Mouse (Mus musculus): ENCODE measurements at regions not wholly inside any gene's neighbourhood (a gene's known extent, or its start where the extent isn't known, plus 50 kb on each side); places are given as distances from the start of the nearest gene placed in this dataset.
A peak's percentile ranks its signal among the peaks of the same experiment; 100 is the strongest.

DNA sequence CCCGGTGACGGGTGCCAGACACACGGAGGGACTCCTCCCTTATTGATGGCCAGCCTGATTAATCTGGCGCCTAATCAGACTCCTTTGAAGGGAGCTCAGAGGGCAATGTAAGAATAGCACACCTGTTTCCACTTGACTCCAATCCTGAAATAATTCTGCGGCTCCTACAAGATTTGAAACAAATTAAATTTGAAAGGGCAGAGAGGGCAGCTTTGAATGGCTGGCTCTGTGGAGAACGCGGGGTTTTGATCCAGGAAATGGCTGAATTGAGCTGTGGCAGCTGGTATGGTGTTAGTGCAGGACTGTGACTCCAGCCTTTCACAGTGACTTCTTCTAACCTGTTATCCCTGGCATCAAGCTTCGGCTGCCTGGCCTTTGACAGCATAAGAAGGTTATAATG lies 232.0 kb upstream of the Mpped2 start:
- Histone ChIP-seq H3K9me3 (no peaks in the 10 kb centered on the region), H3K4me3 (replicated peaks) (no peak overlapping the region)
- 59% methylated on average over 8 of the region's 8 CpGs for WGBS

DNA sequence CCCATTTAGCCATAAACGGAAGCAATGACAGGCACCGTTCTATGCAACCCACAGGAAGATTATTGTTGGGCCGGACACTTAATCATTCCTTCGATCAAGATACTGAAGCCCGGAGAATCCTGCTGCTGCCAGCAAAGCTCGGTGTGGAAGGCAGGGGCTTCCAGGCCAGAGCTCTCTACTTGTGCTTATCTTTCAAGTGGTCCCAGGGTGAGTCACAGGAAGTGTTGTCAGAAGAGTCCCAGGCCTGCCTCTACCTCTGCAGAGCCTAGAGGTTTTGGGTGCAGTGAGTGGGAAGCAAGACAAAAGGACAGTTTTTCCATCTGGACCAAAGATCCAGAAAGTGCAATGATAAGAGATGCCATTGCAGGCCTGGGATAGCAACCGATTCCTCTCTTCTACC lies 231.6 kb upstream of the Mpped2 start:
- no peak for ATAC-seq
- no peak overlapping the region for H3K4me3 ChIP-seq (replicated peaks)
- 86% methylated on average over 7 of the region's 7 CpGs for WGBS
- no peaks in the 10 kb centered on the region for H3K27me3 ChIP-seq
- H3K4me2 ChIP-seq (replicated peaks), result no peak overlapping the region
- no peak overlapping the region for H3K9ac ChIP-seq (replicated peaks)
- H3K27ac ChIP-seq, result 0 out of 2 replicates have a peak overlapping the region, but pooled peaks have one; percentile 35
- no peaks in the 10 kb centered on the region for H3K36me3 ChIP-seq
- H3K4me1 ChIP-seq (replicated peaks), result peaks cover 9% of the 10 kb centered on the region; the same call in 1 of the 2 replicates
- no peaks in the 10 kb centered on the region for H3K9me3 ChIP-seq

More for the DNA sequence above, 232.0 kb upstream of the Mpped2 start:
- Histone ChIP-seq H3K27me3 (no peaks in the 10 kb centered on the region), H3K27ac (no peak overlapping the region), H3K36me3 (no peaks in the 10 kb centered on the region), H3K4me2 (replicated peaks) (no peak overlapping the region), H3K9ac (replicated peaks) (no peak overlapping the region), H3K4me1 (replicated peaks) (peaks cover 9% of the 10 kb centered on the region; the same call in 1 of the 2 replicates)
- no peak for ATAC-seq

DNA sequence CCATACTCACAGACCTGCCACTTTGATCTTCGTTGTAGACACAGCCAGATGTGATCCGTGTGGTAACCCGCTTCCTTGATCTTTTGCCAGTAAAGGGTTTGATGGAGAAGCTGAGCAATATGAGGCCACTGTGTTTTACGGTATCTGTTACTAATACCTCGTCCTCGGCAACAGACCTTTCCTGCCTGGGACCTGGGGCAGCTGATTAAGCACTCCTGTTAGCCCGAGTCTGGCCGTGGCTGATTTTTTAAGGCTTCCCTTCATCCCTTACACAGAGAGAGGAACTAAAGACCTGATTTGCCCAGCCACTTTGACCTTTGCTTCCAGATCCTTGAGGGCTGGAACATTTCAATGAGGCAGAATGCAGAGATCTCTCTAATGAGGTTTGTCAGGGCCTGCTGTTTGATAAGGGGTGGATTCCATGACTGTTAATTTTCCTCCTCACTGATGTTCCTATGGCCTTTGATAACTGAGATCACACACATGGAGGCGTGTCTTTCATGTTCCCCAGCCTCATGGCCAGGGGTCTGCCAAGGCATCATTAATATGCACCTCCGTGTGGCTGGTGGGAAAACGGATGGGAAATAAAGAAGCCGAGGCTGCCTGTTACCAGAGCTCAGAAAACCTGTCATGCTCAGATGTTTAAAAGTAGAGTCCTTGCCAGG lies 231.0 kb upstream of the Mpped2 start:
- H3K36me3 ChIP-seq, result no peaks in the 10 kb centered on the region
- H3K9ac ChIP-seq (replicated peaks), result no peak overlapping the region
- no peaks in the 10 kb centered on the region for H3K9me3 ChIP-seq
- no peak overlapping the region for H3K4me2 ChIP-seq (replicated peaks)
- 62% methylated on average over 12 of the region's 12 CpGs for WGBS
- ATAC-seq, result peak; percentile 73
- H3K27ac ChIP-seq, result 0 out of 2 replicates have a peak overlapping the region, but pooled peaks have one; percentile 35
- peaks cover 9% of the 10 kb centered on the region; the same call in 1 of the 2 replicates for H3K4me1 ChIP-seq (replicated peaks)
- no peak overlapping the region for H3K4me3 ChIP-seq (replicated peaks)
- H3K27me3 ChIP-seq, result no peaks in the 10 kb centered on the region

DNA sequence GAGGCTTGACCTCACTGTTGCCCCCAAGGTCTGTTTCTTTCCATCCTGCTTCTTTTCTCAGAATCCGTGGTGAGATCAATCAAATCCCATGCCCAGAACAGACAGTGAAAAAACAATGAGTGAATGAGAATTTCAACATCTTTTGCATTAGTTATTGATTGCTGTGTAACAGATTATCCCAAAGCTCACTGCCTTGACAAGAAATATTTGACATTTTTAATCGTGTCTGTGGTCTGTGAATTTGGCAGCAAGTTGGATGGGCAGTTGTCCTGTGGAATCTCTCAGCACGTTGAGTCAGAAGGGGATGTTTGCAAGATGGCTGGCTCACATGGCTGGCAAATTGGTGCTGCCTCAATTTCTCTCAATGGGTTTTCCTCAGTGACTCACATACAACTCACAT lies 228.0 kb upstream of the Mpped2 start:
- ATAC-seq, result no peak
- H3K4me2 ChIP-seq (replicated peaks), result no peak overlapping the region
- WGBS, result 63% methylated on average over 3 of the region's 3 CpGs

DNA sequence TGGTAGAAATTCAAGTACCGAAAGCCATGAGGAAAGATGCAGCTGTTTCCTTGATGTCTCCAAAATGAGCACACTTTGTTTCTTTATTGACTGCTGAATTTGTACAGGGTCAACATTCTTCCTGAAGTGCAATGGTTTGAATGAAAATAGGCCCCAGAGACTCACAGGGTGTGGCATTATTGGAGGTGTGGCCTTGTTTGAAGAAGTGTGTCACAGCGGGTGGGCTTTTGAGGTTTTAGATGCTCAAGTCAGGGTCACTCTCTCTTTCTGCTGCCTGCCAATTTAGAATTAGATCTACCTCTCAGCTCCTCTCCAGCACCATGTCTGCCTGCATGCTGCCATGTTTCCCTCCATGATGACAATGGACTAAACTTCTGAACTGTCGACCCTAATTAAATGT lies 227.2 kb upstream of the Mpped2 start:
- Histone ChIP-seq H3K27ac (no peak overlapping the region), H3K9ac (replicated peaks) (no peak overlapping the region), H3K9me3 (no peaks in the 10 kb centered on the region), H3K4me1 (replicated peaks) (peaks cover 9% of the 10 kb centered on the region; the same call in 1 of the 2 replicates), H3K36me3 (no peaks in the 10 kb centered on the region), H3K4me2 (replicated peaks) (no peak overlapping the region), H3K4me3 (replicated peaks) (no peak overlapping the region), H3K27me3 (no peaks in the 10 kb centered on the region)
- WGBS, result 89% methylated on average over 3 of the region's 3 CpGs
- no peak for ATAC-seq

More for the DNA sequence above, 228.0 kb upstream of the Mpped2 start:
- no peak overlapping the region for H3K27ac ChIP-seq
- H3K9me3 ChIP-seq, result no peaks in the 10 kb centered on the region
- no peaks in the 10 kb centered on the region for H3K27me3 ChIP-seq
- H3K4me3 ChIP-seq (replicated peaks), result no peak overlapping the region
- H3K9ac ChIP-seq (replicated peaks), result no peak overlapping the region
- peaks cover 9% of the 10 kb centered on the region; the same call in 1 of the 2 replicates for H3K4me1 ChIP-seq (replicated peaks)
- no peaks in the 10 kb centered on the region for H3K36me3 ChIP-seq

DNA sequence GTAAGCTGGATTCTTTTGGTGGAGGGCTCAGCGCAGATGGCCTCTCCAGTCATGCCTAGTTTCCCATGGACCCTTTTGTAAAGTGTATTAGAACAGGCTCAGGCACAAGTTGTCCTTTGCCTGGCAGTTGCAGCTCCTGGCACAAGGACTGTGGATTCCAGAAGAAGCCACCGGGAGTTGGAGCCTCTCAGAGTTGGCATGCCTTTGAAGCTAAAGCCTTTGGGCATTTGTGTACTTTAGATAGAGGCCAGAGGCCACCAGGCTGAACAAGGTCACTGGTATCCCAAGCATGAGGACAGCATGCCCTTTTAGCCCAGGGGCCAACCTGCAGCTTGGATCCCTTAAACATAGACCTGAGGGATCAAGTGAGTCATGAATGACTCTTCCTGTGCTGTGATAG lies 223.9 kb upstream of the Mpped2 start:
- Histone ChIP-seq H3K36me3 (no peaks in the 10 kb centered on the region), H3K9ac (replicated peaks) (no peak overlapping the region), H3K27ac (no peak overlapping the region), H3K4me1 (replicated peaks) (no peaks in the 10 kb centered on the region), H3K9me3 (no peaks in the 10 kb centered on the region), H3K4me3 (replicated peaks) (no peak overlapping the region), H3K4me2 (replicated peaks) (no peak overlapping the region), H3K27me3 (no peaks in the 10 kb centered on the region)
- no peak for ATAC-seq
- 91% methylated on average over 2 of the region's 2 CpGs for WGBS

DNA sequence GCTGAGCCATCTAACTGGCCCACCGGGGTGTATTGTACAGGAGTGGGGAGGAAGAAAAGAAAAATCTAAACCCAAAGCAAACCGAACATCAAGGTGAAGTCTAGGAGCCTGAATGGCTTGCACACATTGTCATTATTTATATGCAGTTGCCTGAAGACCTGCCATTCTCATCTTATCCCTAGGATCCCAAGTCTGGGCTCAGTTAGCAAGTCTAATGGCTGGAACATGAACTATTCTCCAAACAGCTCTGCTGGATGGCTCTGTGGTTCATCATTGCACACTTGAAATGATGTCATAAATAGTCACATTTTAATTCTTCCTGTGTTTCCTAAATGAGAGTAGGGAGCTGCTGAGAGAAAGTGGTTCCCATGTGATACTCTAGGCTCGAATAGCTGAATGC lies 219.6 kb upstream of the Mpped2 start:
- WGBS, result 88% methylated on average over 3 of the region's 3 CpGs

DNA sequence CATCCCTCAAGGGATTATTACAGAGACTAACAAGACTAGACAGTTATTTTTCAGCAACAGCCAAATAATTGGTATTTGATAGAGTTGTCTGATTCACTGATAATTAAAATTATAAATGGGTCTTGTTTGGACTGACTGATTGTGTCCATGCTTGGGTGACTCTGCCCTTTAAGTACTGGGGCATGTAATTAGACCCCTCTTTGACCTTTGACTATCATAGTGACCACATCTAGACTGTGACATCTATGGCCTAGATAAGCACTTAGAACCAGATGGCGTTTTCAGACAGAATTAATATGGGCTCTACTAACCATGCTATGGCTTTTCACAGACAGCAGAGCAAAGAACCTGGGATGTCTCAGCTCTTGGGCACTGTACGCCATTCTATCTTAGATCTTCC lies 215.1 kb upstream of the Mpped2 start:
- Histone ChIP-seq H3K27me3 (no peaks in the 10 kb centered on the region), H3K36me3 (no peaks in the 10 kb centered on the region), H3K4me2 (replicated peaks) (no peak overlapping the region), H3K4me1 (replicated peaks) (0 out of 2 replicates have a peak, but pooled peaks cover 5% of the 10 kb centered on the region), H3K9me3 (no peaks in the 10 kb centered on the region), H3K9ac (replicated peaks) (no peak overlapping the region), H3K4me3 (replicated peaks) (no peak overlapping the region), H3K27ac (no peak overlapping the region)
- WGBS, result 84% methylated on average over 2 of the region's 2 CpGs
- ATAC-seq, result no peak

More for the DNA sequence above, 219.6 kb upstream of the Mpped2 start:
- H3K9me3 ChIP-seq, result no peaks in the 10 kb centered on the region
- ATAC-seq, result no peak
- no peaks in the 10 kb centered on the region for H3K27me3 ChIP-seq
- no peaks in the 10 kb centered on the region for H3K36me3 ChIP-seq
- H3K27ac ChIP-seq, result no peak overlapping the region
- no peak overlapping the region for H3K4me2 ChIP-seq (replicated peaks)
- 0 out of 2 replicates have a peak, but pooled peaks cover 5% of the 10 kb centered on the region for H3K4me1 ChIP-seq (replicated peaks)
- H3K9ac ChIP-seq (replicated peaks), result no peak overlapping the region
- H3K4me3 ChIP-seq (replicated peaks), result no peak overlapping the region

DNA sequence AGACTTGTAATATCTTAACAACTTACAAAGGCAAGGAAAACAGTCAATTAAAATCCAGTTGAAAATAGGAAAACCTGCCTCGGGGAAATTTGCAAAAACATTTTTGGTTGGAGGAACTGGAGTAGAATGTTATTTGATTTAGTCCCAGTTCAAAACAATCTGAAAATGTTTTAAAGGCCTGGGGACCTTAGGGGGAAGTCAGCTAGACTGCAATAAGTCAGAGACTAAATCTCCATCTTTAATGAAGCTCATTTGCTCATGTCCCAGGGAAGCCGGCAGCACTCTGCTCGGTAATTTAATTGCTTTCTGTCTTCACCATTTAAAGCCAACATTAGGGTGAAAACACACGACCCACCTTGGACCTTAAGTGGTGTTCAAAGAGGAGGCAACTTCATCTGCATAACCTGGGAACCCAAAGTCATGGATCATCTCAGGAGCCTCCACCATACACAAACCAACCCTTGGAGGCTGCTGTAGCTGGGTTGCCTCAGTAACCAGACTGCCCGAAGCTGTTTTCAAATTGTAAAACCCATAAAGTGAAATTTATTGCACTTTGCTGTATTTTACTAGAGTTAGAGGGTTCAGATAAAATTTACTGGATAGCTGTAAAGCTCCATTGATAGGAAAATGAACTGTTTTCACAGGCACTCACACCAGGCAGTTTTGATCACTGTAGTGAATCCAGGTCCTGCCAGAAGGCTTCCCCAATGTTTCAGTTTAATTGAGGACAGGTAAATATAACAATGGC lies 205.6 kb upstream of the Mpped2 start:
- H3K36me3 ChIP-seq, result no peaks in the 10 kb centered on the region
- no peak for ATAC-seq
- 76% methylated on average over 5 of the region's 5 CpGs for WGBS
- no peak overlapping the region for H3K9ac ChIP-seq (replicated peaks)
- no peak overlapping the region for H3K4me2 ChIP-seq (replicated peaks)
- no peak overlapping the region for H3K4me3 ChIP-seq (replicated peaks)
- H3K4me1 ChIP-seq (replicated peaks), result no peaks in the 10 kb centered on the region
- H3K9me3 ChIP-seq, result no peaks in the 10 kb centered on the region
- H3K27me3 ChIP-seq, result no peaks in the 10 kb centered on the region
- H3K27ac ChIP-seq, result no peak overlapping the region

DNA sequence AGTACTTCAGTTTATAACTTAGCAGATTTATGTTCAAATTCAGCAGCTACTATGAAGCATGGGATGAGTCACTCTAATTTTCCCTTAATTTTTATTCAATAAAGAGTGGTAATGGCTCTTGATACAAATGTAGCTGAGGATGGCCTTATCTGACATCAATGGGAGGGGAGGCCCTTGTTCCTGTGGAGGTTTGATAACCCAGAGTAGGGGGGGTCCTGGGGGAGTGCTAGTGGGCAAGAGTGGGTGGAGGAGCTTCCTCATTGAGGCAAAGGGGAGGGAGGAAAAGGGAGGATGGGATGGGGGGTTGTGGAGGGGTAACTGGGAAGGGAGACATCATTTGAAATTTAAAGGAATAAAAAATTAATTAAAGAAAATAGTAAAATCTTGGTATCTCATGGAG lies 194.3 kb upstream of the Mpped2 start:
- Histone ChIP-seq H3K4me1 (replicated peaks) (peaks cover 33% of the 10 kb centered on the region), H3K27ac (peak overlapping the region; percentile 75; the same call in 1 of the 2 replicates), H3K27me3 (0 out of 2 replicates have a peak, but pooled peaks cover 4% of the 10 kb centered on the region), H3K9me3 (no peaks in the 10 kb centered on the region), H3K9ac (replicated peaks) (no peak overlapping the region), H3K4me3 (replicated peaks) (no peak overlapping the region), H3K4me2 (replicated peaks) (no peak overlapping the region), H3K36me3 (no peaks in the 10 kb centered on the region)
- ATAC-seq, result no peak

DNA sequence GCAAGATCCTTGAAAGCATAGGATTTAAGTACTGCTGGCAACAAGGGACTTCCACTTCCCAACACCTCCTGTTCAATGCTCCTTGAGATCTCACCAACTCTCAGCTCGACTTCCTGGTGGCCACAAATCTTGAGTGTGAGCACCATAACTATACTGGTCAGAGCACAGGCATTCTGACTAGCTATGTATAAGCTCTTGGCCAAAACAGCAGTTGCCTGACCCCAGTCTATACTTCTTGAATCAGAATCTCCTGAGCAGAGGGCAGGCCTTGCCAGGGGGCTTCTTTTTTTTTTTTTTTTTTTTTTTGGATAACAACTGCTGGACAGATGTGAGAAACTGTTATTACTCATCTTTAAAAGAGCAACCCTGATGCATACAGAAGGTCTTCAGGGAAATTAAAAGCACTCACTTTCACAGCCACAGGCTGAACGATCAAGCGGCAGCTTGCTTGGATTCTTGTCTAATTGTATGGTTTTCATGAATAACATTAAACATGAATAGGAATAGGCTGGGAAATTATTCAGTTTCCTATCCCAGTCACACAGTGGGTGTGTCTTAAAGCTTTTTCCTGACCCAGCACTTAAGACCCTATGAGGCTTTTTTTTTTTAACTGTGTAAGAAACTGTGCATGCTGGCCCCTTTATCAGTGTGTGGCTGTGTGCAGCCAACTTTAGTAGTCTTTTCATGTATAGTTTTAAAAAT lies 193.7 kb upstream of the Mpped2 start:
- Histone ChIP-seq H3K36me3 (no peaks in the 10 kb centered on the region), H3K9me3 (no peaks in the 10 kb centered on the region), H3K4me1 (replicated peaks) (peaks cover 33% of the 10 kb centered on the region), H3K27ac (peak overlapping the region; percentile 75), H3K9ac (replicated peaks) (no peak overlapping the region), H3K4me2 (replicated peaks) (no peak overlapping the region), H3K27me3 (0 out of 2 replicates have a peak, but pooled peaks cover 4% of the 10 kb centered on the region), H3K4me3 (replicated peaks) (no peak overlapping the region)
- peak; percentile 87 for ATAC-seq
- WGBS, result 17% methylated on average over 3 of the region's 3 CpGs

DNA sequence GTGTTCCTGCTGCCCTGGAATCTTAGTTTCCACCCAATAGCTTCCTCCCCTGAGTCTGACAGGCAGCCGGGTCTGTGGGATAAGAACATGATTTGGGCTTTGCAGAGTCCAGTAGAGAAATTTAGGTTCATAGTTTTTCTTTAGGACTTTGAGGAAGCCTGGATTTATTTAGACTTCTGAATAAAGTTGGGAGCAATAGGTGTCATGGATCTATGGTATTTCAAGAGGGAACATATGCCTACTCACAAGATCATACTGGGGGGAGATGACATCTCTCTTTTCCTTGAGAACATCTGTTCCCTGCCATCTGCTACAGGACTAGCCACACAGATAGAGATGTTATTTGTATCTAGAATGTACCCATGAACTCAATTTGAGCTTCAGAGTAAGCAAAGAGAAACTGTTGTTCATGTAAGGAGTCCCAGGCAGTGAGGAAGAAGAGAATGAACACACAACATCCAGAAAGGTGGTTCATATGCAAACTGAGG lies 188.1 kb upstream of the Mpped2 start:
- Histone ChIP-seq H3K4me1 (replicated peaks) (peaks cover 7% of the 10 kb centered on the region), H3K27me3 (no peaks in the 10 kb centered on the region), H3K4me3 (replicated peaks) (no peak overlapping the region), H3K9ac (replicated peaks) (no peak overlapping the region), H3K36me3 (no peaks in the 10 kb centered on the region), H3K27ac (no peak overlapping the region), H3K9me3 (no peaks in the 10 kb centered on the region), H3K4me2 (replicated peaks) (no peak overlapping the region)
- no peak for ATAC-seq
- 90% methylated on average over 1 of the region's 1 CpGs for WGBS
